In genomic region chr13:37325504-37325903, GRCm38 (mm10) we compare ENCODE assay signal across 9 mouse cellular contexts. TPM values are rescaled to one million over a fixed set of nuclear protein-coding genes. Genes with fewer than 3 reads are reported as not detected.
A peak's percentile ranks its signal among the peaks of the same experiment; 100 is the strongest.
DNase-seq lines count a peak whose midpoint lies in the region; ATAC-seq and TF ChIP-seq lines count a peak whose summit lies in the region.
"Had no signal": no experiment of that assay in that cellular context is flagged by ENCODE, and none has a peak within 500 bp of the region (broad histone marks: within the 10 kb centered on the region; RNA-seq: fewer than 3 reads in every experiment).

No protein-coding gene starts in this region.

- no peak overlapping the region for H3K9ac ChIP-seq in kidney, embryonic 16.5 days (replicated peaks; ENCODE audit: low read length)
- H3K9ac ChIP-seq in heart, postnatal 0 days (replicated peaks; ENCODE audit: low read depth, low read length), result no peak overlapping the region
- H3K9ac ChIP-seq: lung, embryonic 15.5 days had no signal

- intact Hi-C loops in left cerebral cortex, adult 2 months (cut with DNase I), result no loop called here

- POLR2A ChIA-PET in Patski (lab: Charles Lee), result no interaction called here

- ATAC-seq in kidney, embryonic 16.5 days (ENCODE audit: low FRiP score, low TSS enrichment), result no peak
- ATAC-seq in Patski, result no peak
- no peak for ATAC-seq in heart, postnatal 0 days (ENCODE audit: insufficient read depth, low read depth)

- no peaks in the 10 kb centered on the region for H3K27me3 ChIP-seq in kidney, embryonic 16.5 days (ENCODE audit: insufficient read depth, low read length)
- H3K27me3 ChIP-seq in Patski, result peaks cover 3% of the 10 kb centered on the region
- H3K27me3 ChIP-seq in heart, postnatal 0 days (ENCODE audit: control insufficient read depth, insufficient read depth, low read length), result 0 out of 2 replicates have a peak, but pooled peaks cover 3% of the 10 kb centered on the region
- H3K27me3 ChIP-seq: lung, embryonic 15.5 days had no signal

- peak; percentile 64 for DNase-seq in kidney, adult 18-20 months
- no peak for DNase-seq in Patski (ENCODE audit: low read depth, low spot score)
- peak; percentile 34 for DNase-seq in cerebellum, adult 9-10 months
- no peak for DNase-seq in heart, postnatal 0 days (ENCODE audit: low spot score)
- DNase-seq in left cerebral cortex, adult 2 months (ENCODE audit: extremely low spot score in 1 of 2, low spot score in 2 of 2), result peak; percentile 43 to 73
- peak; percentile 36 to 69 for DNase-seq in natural killer cell, adult 2 months (ENCODE audit: low spot score in 2 of 2)
- peak; percentile 75 to 80 for DNase-seq in thymus, postnatal 36 days

- H3K9me3 ChIP-seq in kidney, embryonic 16.5 days (ENCODE audit: low read length), result no peaks in the 10 kb centered on the region
- no peaks in the 10 kb centered on the region for H3K9me3 ChIP-seq in heart, postnatal 0 days (replicated peaks; ENCODE audit: control insufficient read depth, low read length)
- H3K9me3 ChIP-seq: lung, embryonic 15.5 days had no signal

- no peak overlapping the region for H3K4me3 ChIP-seq in kidney, embryonic 16.5 days (ENCODE audit: low read length)
- no peak overlapping the region for H3K4me3 ChIP-seq in heart, postnatal 0 days (ENCODE audit: low read depth, low read length)
- H3K4me3 ChIP-seq in left cerebral cortex, adult 2 months, result no peak overlapping the region
- H3K4me3 ChIP-seq: lung, embryonic 15.5 days had no signal

- H3K4me1 ChIP-seq in kidney, embryonic 16.5 days (ENCODE audit: insufficient read depth, low read length), result no peaks in the 10 kb centered on the region
- H3K4me1 ChIP-seq in heart, postnatal 0 days (ENCODE audit: control insufficient read depth, insufficient read depth), result no peaks in the 10 kb centered on the region
- H3K4me1 ChIP-seq: lung, embryonic 15.5 days had no signal

- TF ChIP-seq CTCF in Patski (IDR thresholded peaks at IDR 0.05), result peak; percentile 71
- peak; percentile 59 for TF ChIP-seq CTCF in heart, postnatal 0 days (IDR thresholded peaks at IDR 0.05; ENCODE audit: low read depth)
- TF ChIP-seq CTCF in left cerebral cortex, adult 2 months (IDR thresholded peaks at IDR 0.05), result peak; percentile 75

- H3K4me2 ChIP-seq in kidney, embryonic 16.5 days (replicated peaks; ENCODE audit: low read depth, low read length), result no peak overlapping the region
- no peak overlapping the region for H3K4me2 ChIP-seq in heart, postnatal 0 days (ENCODE audit: low read depth, low read length)
- H3K4me2 ChIP-seq: lung, embryonic 15.5 days had no signal

- 92% methylated on average over 3 of the region's 3 CpGs for WGBS in kidney, embryonic 16.5 days
- 78% methylated on average over 3 of the region's 3 CpGs for WGBS in heart, postnatal 0 days

- H3K36me3 ChIP-seq in kidney, embryonic 16.5 days (ENCODE audit: insufficient read depth, low read length), result no peaks in the 10 kb centered on the region
- H3K36me3 ChIP-seq in heart, postnatal 0 days (replicated peaks; ENCODE audit: control insufficient read depth, insufficient read depth, low read length), result no peaks in the 10 kb centered on the region
- H3K36me3 ChIP-seq: lung, embryonic 15.5 days had no signal

- CTCF ChIA-PET in Patski (lab: Charles Lee), result interaction anchor here (1.2 kb wide), 1 partner anchor 9 kb away, joined by 3 read pairs; no protein-coding TSS in a partner anchor

- TF ChIP-seq EP300 in heart, postnatal 0 days (IDR thresholded peaks at IDR 0.05; ENCODE audit: low read depth), result no peak

- no peak overlapping the region for H3K27ac ChIP-seq in kidney, embryonic 16.5 days (ENCODE audit: low read length)
- H3K27ac ChIP-seq in heart, postnatal 0 days (ENCODE audit: low read depth), result no peak overlapping the region
- no peak overlapping the region for H3K27ac ChIP-seq in left cerebral cortex, adult 2 months
- H3K27ac ChIP-seq: lung, embryonic 15.5 days had no signal

- in situ Hi-C loops in Patski (cut with MboI; ENCODE audit: low pct_unique_long_range_greater_than_20kb), result no loop called here

RNA-seq across cellular contexts. Expression of gene Ly86, which starts 19.5 kb away (rescaled TPM):
- polyA plus RNA-seq in kidney, embryonic 16.5 days (2015; fragmentation: Nextera tagmentation; extraction: Ambion mirVana), result 5.0 and 6.3 TPM in 2 replicates
- not detected for polyA plus RNA-seq in Patski (2021)
- total RNA-seq in heart, postnatal 0 days (2014; rRNA removed; ENCODE audit: low replicate concordance), result 1.5 TPM in 1 of 2 replicates, not detected in the other
- 4.5 and 5.1 TPM in 2 replicates for polyA plus RNA-seq in heart, postnatal 0 days (2015; fragmentation: Nextera tagmentation; extraction: Ambion mirVana)
- 1 to 10 TPM; 8.5 to 8.7 TPM for total RNA-seq in left cerebral cortex, adult 2 months (2021)

Comparison
In these comparisons a context has a peak if more than half of its experiments do, and no peak if none do; other contexts are left out.
1. DNase-seq: peak in kidney, adult 18-20 months (single experiment), cerebellum, adult 9-10 months (single experiment), left cerebral cortex, adult 2 months (2 of 2), natural killer cell, adult 2 months (2 of 2) and thymus, postnatal 36 days (2 of 2); none in Patski (single experiment) and heart, postnatal 0 days (single experiment).
2. Peak in every context shown above with its lines, with median percentiles within 50 percentile points of each other: CTCF ChIP-seq.